Mouse (Mus musculus) lung, postnatal 0 days (tissue): ENCODE measurements around the gene Sds.

Experiments used
- CTCF ChIP-seq: IDR thresholded peaks from 2 replicates; pipeline ENCODE4 v1.5.1; 2016; ENCODE audit warnings: antibody characterized with exemption, mild to moderate bottlenecking
- EP300 ChIP-seq: IDR thresholded peaks from 2 replicates; pipeline ENCODE4 v1.6.1; 2016; ENCODE audit warnings: antibody characterized with exemption, mild to moderate bottlenecking, control low read depth

DNA sequence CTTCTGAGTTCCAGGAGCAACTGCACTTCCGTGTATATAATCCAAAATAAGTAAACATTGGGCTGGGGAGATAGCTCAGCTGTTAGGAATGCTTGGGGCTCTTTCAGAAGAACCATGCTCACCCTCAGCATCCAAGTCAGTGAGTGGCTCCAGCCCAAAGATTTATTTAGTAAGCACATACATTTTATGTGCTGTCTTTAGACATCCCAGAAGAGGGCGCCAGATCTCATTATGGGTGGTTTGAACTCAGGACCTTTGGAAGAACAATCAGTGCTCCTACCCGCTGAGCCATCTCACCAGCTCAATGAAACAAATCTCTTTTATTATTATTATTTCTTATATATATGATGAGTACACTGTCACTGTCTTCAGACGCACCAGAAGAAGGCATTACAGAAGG, 3.2 kb downstream of the Sds start:
- TF ChIP-seq CTCF (no peak), EP300 (no peak)
